Mouse (Mus musculus): ENCODE results near the gene Gm5346.
"Not testable (repeated sequence)": the region's sequence is repeated elsewhere in the genome, so short reads cannot be mapped to it uniquely, and the experiment has no call there.

Gene Gm5346

DNA sequence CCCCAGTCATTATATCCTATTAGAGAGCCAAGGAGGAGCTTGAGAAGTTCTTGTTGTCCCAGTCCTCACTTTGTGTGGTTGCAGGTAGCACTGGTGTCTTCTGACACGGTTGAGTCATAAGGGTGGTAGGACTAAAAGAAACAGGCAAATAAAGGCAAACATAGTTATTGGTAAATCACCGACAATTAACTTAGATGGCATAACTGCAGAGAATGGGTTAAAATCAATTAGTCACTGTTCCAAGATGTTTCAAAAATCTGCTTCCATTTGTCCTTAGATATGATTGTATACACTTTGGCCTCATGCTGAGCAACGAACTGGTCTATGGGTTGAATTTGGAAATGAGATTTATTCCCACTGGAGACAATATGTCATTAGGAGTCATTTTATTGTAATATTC, at the start of gene Gm5346:
Gm5346 (minus strand) TSS at position 101 of the 400 bp plus-strand sequence.
- DNase-seq (ENCODE audit: low spot score) = no peak

GRCm38 (mm10) chr8:43616046-43616445, 11.0 kb downstream of the Gm5346 start:
- no peak for DNase-seq (ENCODE audit: low spot score)

DNA sequence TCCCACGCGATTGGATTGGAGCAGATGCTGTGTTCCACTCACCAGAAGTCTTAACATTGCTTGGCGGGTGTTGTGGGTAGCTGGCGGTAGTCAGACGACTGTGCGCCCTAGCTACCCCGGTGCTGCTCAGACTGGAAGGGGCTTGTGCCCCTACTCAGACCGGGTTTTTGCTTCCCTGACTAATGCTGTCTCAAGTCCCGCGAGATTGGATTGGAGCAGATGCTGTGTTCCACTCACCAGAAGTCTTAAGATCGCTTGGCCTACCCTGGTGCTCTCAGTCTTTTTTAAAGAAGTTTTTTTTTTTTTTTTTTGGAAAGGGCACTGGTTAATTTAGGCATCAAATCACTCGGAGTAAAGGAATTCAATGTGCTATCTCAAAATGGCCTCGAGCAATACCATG, 23.4 kb downstream of the Gm5346 start:
- not testable (repeated sequence) for DNase-seq (ENCODE audit: low spot score)

GRCm38 (mm10) chr8:43603166-43603565, 23.9 kb downstream of the Gm5346 start:
- DNase-seq (ENCODE audit: low spot score) = not testable (repeated sequence)

- not testable (repeated sequence) for DNase-seq (ENCODE audit: low spot score)
These were observed 50.5 kb downstream of the Gm5346 start, which contains the start of gene Adam26a for GRCm38 (mm10) chr8:43576607-43577006. Gene Adam26a (minus strand): TSS chr8:43576707.

Data from MN1 (cell line).